Mouse (Mus musculus) forebrain, embryonic 13.5 days (tissue): ENCODE measurements around the gene Calr4. TPM values are rescaled to one million over a fixed set of nuclear protein-coding genes. Genes with fewer than 3 reads are reported as not detected.

Experiments used
- ATAC-seq: fragments of 200-750 bp; cut with Nextera tagmentation; 2 replicates; pipeline ENCODE4 v1.8.0; 2017
- H3K27ac ChIP-seq: fragments of 300-500 bp; sonication (generic); 2 replicates; pipeline ENCODE4 v1.5.1; 2015; ENCODE audit warnings: inconsistent platforms, mild to moderate bottlenecking, moderate library complexity
- H3K27me3 ChIP-seq: fragments of 300-500 bp; sonication (generic); 2 replicates; pipeline ENCODE4 v1.6.1; 2015; ENCODE audit warnings: mild to moderate bottlenecking, inconsistent platforms
- H3K36me3 ChIP-seq: fragments of 300-500 bp; sonication (generic); 2 replicates; pipeline ENCODE4 v1.6.1; 2015; ENCODE audit warnings: mild to moderate bottlenecking, inconsistent platforms; ENCODE audit not compliant: poor library complexity, severe bottlenecking
- H3K4me1 ChIP-seq: fragments of 300-500 bp; sonication (generic); 2 replicates; pipeline ENCODE4 v1.6.1; 2015; ENCODE audit warnings: inconsistent platforms
- H3K4me2 ChIP-seq: fragments of 300-500 bp; sonication (generic); 2 replicates; pipeline ENCODE4 v1.6.1; 2015; ENCODE audit warnings: inconsistent platforms, mild to moderate bottlenecking, moderate library complexity
- H3K4me3 ChIP-seq: fragments of 300-500 bp; sonication (generic); 2 replicates; pipeline ENCODE4 v1.5.1; 2015; ENCODE audit warnings: mild to moderate bottlenecking, inconsistent platforms
- H3K9ac ChIP-seq: fragments of 300-500 bp; sonication (generic); 2 replicates; pipeline ENCODE4 v1.6.1; 2015; ENCODE audit warnings: mild to moderate bottlenecking, inconsistent platforms
- H3K9me3 ChIP-seq: fragments of 300-500 bp; sonication (generic); replicated peaks from 2 replicates; pipeline ENCODE4 v1.6.1; 2016; ENCODE audit warnings: inconsistent platforms
- WGBS: fragments of 180-500 bp; shearing (Covaris S2); methylation state at CpG from one replicate; pipeline ENCODE4 v1.1.7; 2015; 5-methylcytosine and 5-hydroxymethylcytosine counted together
- polyA plus RNA-seq: library from polyadenylated mRNA; unstranded; fragments of >200 nt; fragmentation: Nextera tagmentation; extraction: Ambion mirVana; gene quantifications from 2 replicates; pipeline ENCODE4 v1.2.1, GENCODE M21; 2015

The Calr4 gene
- polyA plus RNA-seq, 1 experiment from 2014 or later, result 0.23 TPM

DNA sequence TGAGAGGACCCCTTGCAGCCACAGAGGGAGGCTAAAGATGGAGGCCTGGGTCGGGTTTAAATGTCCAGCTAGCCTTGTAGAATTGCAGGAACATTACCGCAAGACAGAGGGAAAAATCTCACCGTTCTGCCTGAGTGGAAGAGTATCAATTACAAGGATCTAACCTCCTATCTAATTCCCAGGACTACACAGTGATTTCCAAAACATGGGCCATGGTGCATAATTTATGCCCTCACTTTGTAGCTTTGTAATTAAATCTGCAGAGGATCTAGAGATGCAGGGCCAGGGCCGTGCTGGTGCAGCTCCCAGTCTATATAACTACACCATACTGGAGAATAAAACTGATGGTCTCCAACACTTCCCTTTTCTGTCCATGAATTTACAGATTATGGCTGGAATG lies 23.4 kb upstream of the Calr4 start:
- Histone ChIP-seq H3K9ac (no peak overlapping the region), H3K4me3 (no peak overlapping the region), H3K9me3 (no peaks in the 10 kb centered on the region), H3K4me1 (0 out of 2 replicates have a peak, but pooled peaks cover 3% of the 10 kb centered on the region), H3K27me3 (no peaks in the 10 kb centered on the region), H3K4me2 (no peak overlapping the region), H3K27ac (no peak overlapping the region), H3K36me3 (no peaks in the 10 kb centered on the region)
- WGBS, result 73% methylated on average over 4 of the region's 4 CpGs
- no peak for ATAC-seq

DNA sequence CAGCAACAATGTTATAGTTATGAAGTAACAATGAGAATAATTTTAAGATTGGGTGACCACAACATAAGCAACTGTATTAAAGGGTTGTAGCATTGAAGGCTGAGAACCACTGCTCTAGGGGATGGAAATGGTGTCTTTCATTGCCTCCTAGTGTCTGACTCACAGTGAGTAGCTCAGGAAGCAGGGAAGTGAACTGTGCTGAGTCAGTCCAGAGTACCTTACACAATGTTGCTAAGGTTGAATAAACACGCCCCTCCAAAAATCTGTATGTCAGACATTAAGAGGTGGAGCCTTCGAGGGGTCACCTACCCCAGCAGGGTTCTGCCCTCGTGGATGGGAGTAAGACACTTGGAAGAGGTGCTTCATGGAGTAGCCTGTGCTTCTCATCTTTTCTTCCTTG lies 20.3 kb upstream of the Calr4 start:
- Histone ChIP-seq H3K27me3 (no peaks in the 10 kb centered on the region), H3K27ac (no peak overlapping the region), H3K4me2 (no peak overlapping the region), H3K4me1 (0 out of 2 replicates have a peak, but pooled peaks cover 3% of the 10 kb centered on the region), H3K36me3 (no peaks in the 10 kb centered on the region), H3K9me3 (no peaks in the 10 kb centered on the region), H3K9ac (no peak overlapping the region), H3K4me3 (no peak overlapping the region)
- WGBS, result 82% methylated on average over 3 of the region's 3 CpGs
- ATAC-seq, result no peak

DNA sequence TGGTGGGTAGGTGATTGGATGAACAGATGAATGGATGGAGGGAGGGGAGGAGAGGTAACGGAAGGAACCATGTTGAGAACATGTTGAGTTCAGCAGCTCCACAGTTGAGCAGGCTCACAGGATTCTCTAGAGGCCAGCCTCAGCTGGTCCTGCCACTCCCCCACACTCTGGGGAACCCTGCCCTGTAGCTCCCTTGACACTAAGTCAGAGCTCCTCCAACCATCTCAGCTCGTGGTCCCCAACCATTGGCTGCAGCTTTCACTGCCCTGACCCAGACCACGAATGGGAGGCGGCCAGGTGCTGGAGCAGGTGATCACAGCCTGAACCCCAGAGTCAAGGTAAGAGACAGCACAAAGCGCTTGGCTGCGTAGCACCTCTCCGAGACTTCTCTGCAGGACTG lies 16.3 kb upstream of the Calr4 start:
- Histone ChIP-seq H3K9me3 (no peaks in the 10 kb centered on the region), H3K36me3 (no peaks in the 10 kb centered on the region), H3K27ac (no peak overlapping the region), H3K27me3 (no peaks in the 10 kb centered on the region), H3K4me1 (0 out of 2 replicates have a peak, but pooled peaks cover 3% of the 10 kb centered on the region), H3K4me3 (no peak overlapping the region), H3K9ac (no peak overlapping the region), H3K4me2 (no peak overlapping the region)
- ATAC-seq, result no peak
- WGBS, result 79% methylated on average over 7 of the region's 7 CpGs

DNA sequence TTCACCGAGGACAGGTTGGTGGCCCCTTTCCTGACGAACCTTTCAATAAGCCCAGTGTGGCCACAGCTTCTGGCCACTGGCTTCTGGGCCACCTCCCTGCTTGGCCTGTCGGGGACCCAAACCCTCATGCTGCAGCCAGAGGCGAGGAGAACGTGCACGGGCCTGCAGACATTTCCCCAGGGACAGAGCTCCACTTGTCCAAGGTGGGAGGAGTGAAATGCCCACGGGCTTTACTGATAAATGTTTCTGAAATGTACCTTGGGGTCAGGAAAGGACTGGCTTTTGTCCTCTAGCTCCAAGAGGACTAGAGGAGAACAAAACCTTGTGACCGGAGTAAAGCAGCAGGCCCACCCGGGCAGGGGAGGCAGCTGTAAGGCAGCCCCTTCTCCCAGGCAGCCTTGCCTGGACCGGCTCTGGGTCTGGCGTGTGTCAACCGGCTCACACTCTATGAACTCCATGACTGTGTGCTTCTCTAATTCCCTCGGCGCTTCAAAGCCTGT lies 13.8 kb upstream of the Calr4 start:
- H3K4me3 ChIP-seq, result no peak overlapping the region
- no peak for ATAC-seq
- peaks cover 13% of the 10 kb centered on the region for H3K4me1 ChIP-seq
- no peak overlapping the region for H3K27ac ChIP-seq
- no peak overlapping the region for H3K4me2 ChIP-seq
- WGBS, result 77% methylated on average over 14 of the region's 14 CpGs
- no peak overlapping the region for H3K9ac ChIP-seq
- H3K9me3 ChIP-seq, result no peaks in the 10 kb centered on the region
- no peaks in the 10 kb centered on the region for H3K36me3 ChIP-seq
- H3K27me3 ChIP-seq, result no peaks in the 10 kb centered on the region

DNA sequence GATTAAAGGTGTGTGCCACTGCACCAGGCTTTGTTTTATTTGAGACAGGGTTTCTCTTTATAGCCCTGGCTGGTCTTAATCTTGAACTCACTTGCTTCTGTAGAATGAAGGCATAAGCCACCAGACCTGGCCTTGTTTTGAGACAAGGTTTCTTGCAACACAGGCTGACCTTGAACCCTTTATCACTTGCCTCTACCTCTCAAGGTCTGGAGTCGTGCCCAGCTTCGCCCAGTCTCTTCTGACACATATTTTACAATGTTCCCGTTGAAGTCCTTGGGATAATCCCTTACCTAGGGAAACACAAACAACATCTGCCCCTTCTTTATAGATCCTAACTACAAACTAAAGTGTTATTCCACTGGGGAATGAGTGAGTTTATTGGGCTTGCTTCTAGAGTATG lies 12.3 kb upstream of the Calr4 start:
- no peak overlapping the region for H3K27ac ChIP-seq
- H3K36me3 ChIP-seq, result no peaks in the 10 kb centered on the region
- no peak for ATAC-seq
- no peaks in the 10 kb centered on the region for H3K27me3 ChIP-seq
- H3K4me3 ChIP-seq, result no peak overlapping the region
- no peaks in the 10 kb centered on the region for H3K9me3 ChIP-seq
- H3K4me2 ChIP-seq, result no peak overlapping the region
- WGBS, result 92% methylated on average over 3 of the region's 3 CpGs
- H3K4me1 ChIP-seq, result peaks cover 23% of the 10 kb centered on the region
- H3K9ac ChIP-seq, result no peak overlapping the region

DNA sequence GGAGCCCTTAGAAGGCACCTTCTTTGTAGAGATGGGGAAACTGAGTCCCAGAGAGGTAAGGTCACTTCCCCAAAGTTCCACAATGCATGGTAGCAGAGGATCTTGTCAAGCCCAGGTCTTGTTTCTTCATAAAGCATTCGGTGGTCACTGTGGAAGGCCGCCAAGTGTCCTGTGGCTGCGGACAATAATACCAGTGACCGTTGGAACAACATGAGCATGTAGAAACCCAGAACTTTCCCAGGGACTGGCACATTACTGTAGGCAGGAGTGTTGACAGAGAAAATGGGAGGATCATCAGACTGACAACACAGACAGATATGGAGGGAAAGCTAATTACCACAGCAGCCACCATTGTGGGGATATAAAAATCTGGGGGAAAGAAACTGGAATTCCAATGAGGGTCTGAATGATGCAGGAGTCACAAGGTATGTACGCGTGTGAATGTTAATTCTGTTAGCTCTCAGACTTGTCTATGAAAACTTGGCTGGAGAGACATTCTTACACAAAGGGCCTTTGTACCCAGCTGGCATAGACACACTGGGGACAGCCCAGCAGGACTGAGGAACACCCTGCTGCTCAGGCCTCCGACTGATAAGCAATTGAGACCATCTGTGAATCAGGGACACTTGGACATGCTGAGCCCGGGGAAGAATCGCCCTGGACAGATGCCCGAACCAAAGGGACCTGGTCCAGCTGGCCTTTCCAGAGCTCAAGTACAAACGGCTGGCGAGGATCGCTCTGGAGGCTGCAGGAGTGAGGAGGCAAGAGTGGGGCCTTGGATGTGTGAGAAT lies 9.3 kb upstream of the Calr4 start:
- Histone ChIP-seq H3K36me3 (no peaks in the 10 kb centered on the region), H3K27me3 (no peaks in the 10 kb centered on the region), H3K4me2 (peak overlapping the region; percentile 1; the same call in 1 of the 2 replicates), H3K27ac (peak overlapping the region; percentile 86), H3K4me3 (no peak overlapping the region), H3K9me3 (no peaks in the 10 kb centered on the region), H3K9ac (no peak overlapping the region), H3K4me1 (peaks cover 23% of the 10 kb centered on the region)
- WGBS, result 28% methylated on average over 13 of the region's 13 CpGs
- ATAC-seq, result peak; percentile 95

DNA sequence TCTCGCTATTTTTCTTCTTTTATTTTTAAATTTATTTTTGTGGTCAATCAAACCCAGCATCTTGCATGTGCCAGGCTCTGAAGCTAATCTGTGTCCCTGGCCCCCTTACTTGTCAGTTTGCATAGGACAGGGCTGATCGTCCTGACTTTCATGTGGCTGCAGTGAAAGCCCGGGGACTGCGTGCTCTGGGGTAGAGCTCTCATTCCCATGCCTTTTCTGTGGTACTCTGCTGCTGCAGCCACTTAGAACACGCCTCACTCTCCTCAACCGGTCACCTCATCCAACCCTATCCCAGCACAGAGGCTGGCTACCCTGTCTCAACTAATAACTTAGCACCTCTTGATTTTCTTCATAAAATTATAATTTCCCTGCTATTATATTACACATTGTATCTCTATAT lies 8.7 kb upstream of the Calr4 start:
- ATAC-seq, result peak; percentile 68
- Histone ChIP-seq H3K36me3 (no peaks in the 10 kb centered on the region), H3K4me1 (peaks cover 23% of the 10 kb centered on the region), H3K9ac (no peak overlapping the region), H3K4me2 (peak overlapping the region; percentile 1; the same call in 1 of the 2 replicates), H3K27ac (peak overlapping the region; percentile 86), H3K9me3 (no peaks in the 10 kb centered on the region), H3K4me3 (no peak overlapping the region), H3K27me3 (no peaks in the 10 kb centered on the region)
- WGBS, result 56% methylated on average over 6 of the region's 6 CpGs

DNA sequence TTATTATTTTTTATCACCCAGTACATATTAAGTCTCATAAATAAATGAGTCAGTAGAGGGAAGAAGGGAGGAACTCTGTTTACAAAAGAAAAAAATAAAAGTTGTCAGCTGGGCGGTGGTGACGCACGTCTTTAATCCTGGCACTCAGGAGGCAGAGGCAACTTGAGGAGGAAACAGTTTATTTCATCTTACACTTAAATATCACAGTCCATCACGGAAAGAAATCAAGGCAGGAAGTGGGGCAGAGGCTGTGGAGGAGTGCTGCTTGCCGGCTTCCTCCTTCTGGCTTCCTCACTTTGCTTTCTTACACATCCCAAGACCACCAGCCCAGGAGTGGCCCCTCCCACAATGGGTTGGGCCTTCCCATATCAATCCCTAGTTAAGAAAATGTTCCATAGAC lies 8.2 kb upstream of the Calr4 start:
- Histone ChIP-seq H3K27me3 (no peaks in the 10 kb centered on the region), H3K9me3 (no peaks in the 10 kb centered on the region), H3K36me3 (no peaks in the 10 kb centered on the region), H3K4me2 (no peak overlapping the region), H3K9ac (no peak overlapping the region), H3K27ac (peak overlapping the region; percentile 41), H3K4me3 (no peak overlapping the region), H3K4me1 (peaks cover 23% of the 10 kb centered on the region)
- WGBS, result 81% methylated on average over 5 of the region's 5 CpGs
- no peak for ATAC-seq

DNA sequence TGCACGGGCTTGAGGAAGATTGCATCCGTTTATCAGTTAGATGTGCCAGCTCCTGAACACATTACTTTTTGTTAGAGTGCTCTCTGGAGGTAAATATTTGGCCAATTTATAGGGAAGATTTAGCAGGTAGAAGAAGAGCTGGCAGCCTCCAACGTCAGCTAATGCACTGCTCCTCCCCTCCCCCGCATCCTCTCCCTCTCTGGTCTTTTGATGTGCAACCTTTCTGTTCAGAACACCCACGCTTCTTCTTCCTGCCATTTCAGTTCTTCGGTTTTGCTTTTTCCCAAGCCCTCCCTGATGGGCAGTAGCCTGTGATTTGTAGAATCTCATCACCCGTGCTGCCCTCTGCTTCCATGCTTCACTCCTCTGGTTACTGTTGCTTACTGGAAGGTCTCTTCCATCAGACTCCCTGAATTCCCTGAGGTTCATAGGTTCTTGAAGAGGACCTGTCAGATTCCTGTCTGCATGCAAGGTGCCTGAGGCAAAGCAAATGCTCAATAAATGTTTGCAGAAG lies 4.5 kb upstream of the Calr4 start:
- H3K36me3 ChIP-seq, result no peaks in the 10 kb centered on the region
- 67% methylated on average over 7 of the region's 7 CpGs for WGBS
- no peak overlapping the region for H3K9ac ChIP-seq
- peaks cover 16% of the 10 kb centered on the region for H3K4me1 ChIP-seq
- H3K27me3 ChIP-seq, result no peaks in the 10 kb centered on the region
- no peak for ATAC-seq
- H3K4me2 ChIP-seq, result no peak overlapping the region
- H3K4me3 ChIP-seq, result no peak overlapping the region
- no peaks in the 10 kb centered on the region for H3K9me3 ChIP-seq
- H3K27ac ChIP-seq, result no peak overlapping the region

DNA sequence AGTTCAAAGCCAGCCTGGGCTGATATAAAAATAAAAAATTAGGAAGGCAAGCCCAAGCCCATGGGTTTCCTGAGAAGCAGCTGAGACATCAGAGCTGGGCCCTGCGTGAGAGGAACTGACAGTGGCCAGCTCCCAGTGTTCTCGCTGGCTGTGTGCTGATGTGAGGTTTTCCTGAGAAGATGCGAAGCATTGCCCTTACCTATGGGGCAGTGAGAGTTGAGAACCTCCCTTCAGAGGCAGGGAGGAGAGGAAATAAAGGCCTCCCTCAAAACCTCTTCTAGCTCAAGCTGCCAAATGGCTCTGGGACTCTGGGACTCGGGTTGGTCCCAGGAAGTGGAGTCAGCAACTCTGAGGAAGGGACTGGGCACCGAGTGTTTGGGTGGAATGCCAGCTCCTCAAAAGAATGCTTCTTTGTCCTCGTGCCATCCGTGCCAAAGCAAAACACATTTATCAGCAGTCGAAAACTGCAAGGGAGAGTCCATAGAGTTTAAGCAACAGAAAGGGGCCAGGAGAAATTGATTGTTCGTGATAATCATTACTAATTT lies 593 bp downstream of the Calr4 start:
- Histone ChIP-seq H3K36me3 (no peaks in the 10 kb centered on the region), H3K4me1 (peaks cover 19% of the 10 kb centered on the region), H3K4me3 (no peak overlapping the region), H3K9ac (no peak overlapping the region), H3K4me2 (no peak overlapping the region), H3K27me3 (no peaks in the 10 kb centered on the region), H3K27ac (no peak overlapping the region), H3K9me3 (no peaks in the 10 kb centered on the region)
- WGBS, result 66% methylated on average over 9 of the region's 9 CpGs
- ATAC-seq, result no peak

DNA sequence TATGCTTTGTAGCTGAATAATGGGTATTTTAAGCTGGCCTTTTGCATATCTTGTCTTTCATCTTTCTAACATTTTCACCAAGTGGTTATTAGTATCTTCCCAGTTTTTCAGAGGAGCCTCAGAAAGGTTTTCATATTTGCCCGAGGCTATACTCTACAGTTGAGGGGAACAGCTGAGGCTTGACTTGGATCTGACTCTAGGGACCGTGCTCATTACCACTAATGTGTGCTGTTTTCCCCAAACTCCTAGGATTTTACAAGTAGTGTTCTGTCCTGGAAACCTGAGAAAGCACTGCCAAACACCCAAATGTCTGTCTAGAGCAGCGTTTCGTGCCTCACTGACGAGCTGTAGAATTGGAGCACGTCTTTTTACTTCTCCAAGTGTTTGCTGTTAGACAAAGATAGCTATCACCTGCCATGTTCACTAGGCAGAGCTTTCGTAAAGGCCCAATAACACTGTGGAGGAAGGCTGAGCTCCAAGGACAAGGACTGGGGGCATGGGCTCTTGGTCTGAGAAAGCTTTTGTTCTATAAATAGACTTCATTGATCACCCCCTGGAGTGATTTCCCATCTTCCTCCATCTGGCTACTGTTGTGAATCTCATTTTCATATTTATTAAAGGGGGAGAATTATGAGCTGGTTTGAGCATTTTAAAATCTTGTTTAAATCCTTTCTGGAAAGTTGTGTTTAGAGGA lies 2.0 kb downstream of the Calr4 start:
- no peaks in the 10 kb centered on the region for H3K27me3 ChIP-seq
- ATAC-seq, result no peak
- WGBS, result 70% methylated on average over 7 of the region's 7 CpGs
- no peaks in the 10 kb centered on the region for H3K36me3 ChIP-seq
- H3K9me3 ChIP-seq, result no peaks in the 10 kb centered on the region
- no peak overlapping the region for H3K9ac ChIP-seq
- peaks cover 22% of the 10 kb centered on the region for H3K4me1 ChIP-seq
- H3K4me3 ChIP-seq, result no peak overlapping the region
- peak overlapping the region; percentile 25; the same call in 1 of the 2 replicates for H3K27ac ChIP-seq
- H3K4me2 ChIP-seq, result no peak overlapping the region
